Mouse (Mus musculus) spleen, adult 2 months (tissue): ENCODE measurements around the gene Dpp10.

Experiments used
- CTCF ChIP-seq: fragments of 200-500 bp; IDR thresholded peaks from 2 replicates; pipeline ENCODE4 v1.5.1; 2011; ENCODE audit warnings: mild to moderate bottlenecking, inconsistent platforms; ENCODE audit not compliant: insufficient read depth, insufficient read length, insufficient replicate concordance; ENCODE audit errors: extremely low read depth
- POLR2A ChIP-seq: fragments of 200-500 bp; IDR thresholded peaks from 2 replicates; pipeline ENCODE4 v1.6.1; 2011; ENCODE audit warnings: low read depth, low read length, inconsistent platforms

DNA sequence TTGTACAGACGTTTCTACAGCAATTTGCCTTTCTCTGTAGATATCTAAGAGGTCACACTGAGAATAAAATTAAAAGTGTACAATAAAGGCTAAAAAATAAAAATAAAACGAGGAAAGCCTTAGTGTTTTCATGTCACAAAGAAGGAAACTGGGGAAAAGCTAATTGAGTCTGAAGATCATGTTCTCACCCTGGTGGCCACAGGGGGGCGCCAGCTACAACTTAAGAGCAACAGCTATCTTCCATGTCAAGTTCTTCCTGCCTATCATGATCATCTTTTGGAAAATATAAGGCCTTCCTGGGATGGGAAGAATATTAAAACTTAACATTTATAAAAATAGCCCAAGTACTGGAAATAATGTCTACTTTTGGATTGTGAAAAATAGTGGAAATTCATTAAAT, 70.7 kb downstream of the Dpp10 start:
- TF ChIP-seq CTCF, result no peak
- TF ChIP-seq POLR2A, result no peak
